Mouse (Mus musculus): ENCODE results near the gene Cfap43.

Gene Cfap43

DNA sequence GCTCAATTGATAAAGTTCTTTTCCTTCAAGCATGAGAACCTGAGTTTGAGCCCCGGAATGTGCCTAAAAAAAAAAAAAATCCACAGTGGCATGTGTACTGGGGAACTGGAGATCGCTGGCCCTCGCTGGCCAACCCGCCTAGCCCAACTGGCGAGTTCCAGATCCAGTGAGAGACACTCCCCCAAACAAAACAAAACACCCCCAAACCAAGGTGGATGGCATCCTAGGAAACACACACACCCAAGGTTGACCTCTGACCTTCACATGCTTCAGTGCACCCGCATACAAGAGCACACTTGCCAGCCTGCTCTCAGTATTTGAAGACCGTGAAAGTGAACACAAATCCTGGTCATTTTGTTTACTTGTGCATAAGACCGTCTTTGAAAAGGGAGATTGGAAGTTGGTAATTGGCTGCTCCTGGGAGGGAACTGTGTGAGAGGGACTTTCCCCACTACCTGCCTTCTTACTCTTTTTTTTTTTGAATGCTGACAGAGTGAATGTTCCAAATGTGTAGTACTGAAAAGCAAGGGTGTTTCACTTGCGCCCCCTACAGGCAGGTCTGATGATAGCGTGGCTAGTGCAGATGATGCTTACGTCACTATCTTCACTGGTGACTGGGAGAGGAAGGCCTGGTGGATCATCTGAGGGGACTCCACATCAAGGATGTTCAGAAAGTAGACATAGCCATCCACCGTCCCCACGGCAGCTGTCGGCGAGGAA is 123.9 kb downstream of the Cfap43 start:
- in situ Hi-C loops (cut with MboI, MseI) = loop anchor here (5.0 to 10.0 kb wide), 2 partner anchors 143 to 290 kb away; no protein-coding TSS in a partner anchor

DNA sequence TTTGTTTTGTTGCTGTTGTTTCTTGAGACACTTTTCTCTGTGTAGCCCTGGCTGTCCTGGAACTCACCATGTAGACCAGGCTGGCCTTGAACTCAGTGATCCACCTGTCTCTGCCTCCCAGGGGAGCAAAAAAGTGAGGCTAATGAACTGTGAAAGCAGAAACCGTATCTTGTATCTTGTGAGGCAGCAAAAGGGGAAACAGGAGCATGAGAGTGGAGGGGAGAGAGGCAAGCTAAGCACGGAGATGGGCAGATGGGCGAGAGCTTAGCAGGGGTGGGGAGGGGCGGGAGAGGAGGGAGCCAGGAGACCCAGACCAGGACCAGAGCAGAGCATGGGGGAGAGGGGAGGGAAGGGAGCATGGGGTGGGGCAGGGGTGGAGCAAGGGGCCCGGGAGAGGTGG is 124.8 kb downstream of the Cfap43 start:
- in situ Hi-C loops (cut with MboI, MseI) = loop anchor here (10.0 kb wide), 1 partner anchor 290 kb away; no protein-coding TSS in a partner anchor

DNA sequence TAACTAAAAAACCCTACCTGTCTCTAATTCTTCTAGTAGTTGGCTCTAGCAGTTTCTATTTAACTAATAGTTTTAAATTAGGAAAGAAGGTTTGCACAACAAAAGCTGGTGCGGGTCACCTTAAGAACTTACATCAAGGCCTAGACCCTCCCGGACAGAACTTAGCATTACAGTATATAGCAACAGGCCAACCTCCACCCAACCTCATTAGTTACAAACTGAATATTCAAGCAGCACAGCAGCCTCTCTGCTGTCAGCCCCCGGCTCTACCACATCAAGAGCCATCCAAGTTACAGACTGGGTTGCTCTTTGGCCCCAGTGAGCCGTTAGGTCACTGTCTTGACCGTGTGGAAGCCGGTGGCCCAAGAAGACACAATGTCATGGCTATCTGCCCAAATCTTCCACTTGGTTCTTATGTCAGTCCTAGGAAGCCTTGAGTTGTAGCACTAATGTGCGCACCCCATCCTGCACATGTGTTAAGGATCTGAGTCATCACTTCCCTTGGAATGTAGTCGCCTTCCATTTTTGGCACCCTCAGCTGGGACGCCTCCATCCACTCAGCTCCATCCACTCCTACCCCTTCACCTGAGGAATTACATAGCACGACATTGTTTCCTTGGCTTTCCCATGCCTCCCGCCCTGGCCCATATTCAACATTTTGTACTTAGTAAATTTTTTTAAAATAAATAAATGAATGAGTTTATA is 128.6 kb downstream of the Cfap43 start:
- in situ Hi-C loops (cut with MboI, MseI) = loop anchor here (10.0 kb wide), 1 partner anchor 286 kb away; no protein-coding TSS in a partner anchor

DNA sequence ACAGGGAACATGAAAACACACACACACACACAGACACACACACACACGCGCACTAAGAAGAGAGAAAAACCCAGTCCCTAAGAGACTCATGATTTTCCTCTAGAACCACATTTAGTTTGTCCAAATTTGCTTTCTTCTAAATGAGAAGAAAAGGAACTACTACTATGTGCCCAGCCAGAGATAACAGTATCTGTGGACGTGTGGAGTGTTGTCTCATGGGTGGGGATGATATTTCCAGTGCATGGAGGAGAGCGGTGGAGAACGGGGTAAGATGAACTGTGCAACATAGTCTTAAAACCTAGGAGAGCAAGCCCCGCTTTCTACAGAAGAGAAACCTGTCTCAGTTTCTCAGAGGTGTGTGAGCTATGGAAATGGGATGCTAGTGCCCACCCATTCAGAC is 135.2 kb downstream of the Cfap43 start:
- in situ Hi-C loops (cut with MboI, MseI) = no loop called here

DNA sequence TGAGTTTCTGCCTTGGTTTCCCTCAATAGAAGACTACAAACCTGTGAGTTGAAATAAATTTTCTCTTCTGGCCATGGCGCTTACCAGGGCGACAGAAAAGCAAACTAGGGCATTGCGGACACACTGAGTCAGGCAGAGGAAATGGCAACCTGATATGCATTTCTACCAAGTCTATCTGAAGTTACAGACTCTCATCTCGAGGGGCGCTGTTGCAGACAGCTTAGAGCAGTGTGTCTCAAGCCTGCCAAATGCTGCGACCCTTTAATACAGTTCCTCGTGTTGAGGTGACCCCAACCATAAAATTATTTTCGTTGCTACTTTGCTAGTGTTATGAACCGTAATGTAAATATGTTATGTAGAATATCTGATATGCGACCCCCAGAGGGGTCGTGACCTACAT is 138.1 kb downstream of the Cfap43 start:
- in situ Hi-C loops (cut with MboI, MseI) = no loop called here

DNA sequence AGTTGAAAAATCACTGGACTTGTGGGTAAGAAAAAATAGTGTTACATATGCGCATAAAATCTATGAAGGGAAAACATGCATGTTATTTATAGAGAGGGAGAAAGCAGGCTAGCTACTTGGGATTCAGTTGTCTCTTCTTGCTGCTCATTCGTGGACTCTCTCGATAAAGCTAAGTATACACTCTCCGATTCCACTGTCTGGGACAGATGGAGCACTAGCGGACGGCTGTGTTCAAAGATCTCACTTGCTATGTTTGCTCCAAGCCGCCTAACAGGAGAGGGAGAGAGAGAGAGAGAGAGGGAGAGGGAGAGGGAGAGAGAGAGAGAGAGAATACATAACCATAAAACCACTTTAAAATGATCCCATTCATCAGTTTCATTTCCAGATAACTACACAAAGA is 138.9 kb downstream of the Cfap43 start:
- in situ Hi-C loops (cut with MboI, MseI) = no loop called here

DNA sequence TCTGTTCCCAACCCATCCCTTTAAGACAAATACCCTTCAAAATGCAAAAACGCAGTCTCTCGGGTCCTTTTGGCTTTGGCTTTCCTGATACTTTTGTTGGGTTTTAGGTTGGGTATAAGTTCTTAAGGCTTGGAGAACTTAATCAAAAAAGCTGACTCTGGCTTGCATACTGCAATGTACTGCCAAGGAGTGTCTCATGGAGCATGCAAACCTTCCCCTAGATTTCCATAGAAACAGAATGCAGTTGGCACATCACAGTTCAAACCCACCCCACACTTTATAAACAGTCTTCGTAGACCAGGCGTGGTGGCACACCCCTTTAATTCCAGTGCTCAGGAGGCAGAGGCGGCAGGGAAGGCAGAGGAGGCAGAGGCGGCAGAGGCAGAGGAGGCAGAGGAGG is 141.2 kb downstream of the Cfap43 start:
- in situ Hi-C loops (cut with MboI, MseI) = no loop called here

DNA sequence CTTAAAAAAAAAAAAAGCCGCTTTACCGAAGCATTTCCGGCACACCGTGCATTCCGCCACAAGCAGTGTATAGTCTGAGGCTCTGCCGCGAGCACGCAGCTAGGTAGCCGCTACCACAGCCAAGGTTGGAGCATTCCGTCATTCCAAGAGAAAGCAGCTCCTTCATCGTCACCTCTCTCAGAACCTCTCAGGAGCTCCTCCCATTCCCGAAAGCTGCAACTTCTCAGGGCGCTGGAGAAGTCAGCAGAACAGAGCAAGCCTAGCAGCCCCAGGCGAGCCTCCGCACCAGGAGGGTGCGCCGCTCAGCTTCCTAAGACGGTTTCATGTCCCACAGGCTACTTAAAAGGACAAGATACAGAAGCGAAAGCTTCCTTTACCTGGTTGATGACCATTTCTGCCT is 163.5 kb downstream of the Cfap43 start:
- in situ Hi-C loops (cut with MboI, MseI) = no loop called here

DNA sequence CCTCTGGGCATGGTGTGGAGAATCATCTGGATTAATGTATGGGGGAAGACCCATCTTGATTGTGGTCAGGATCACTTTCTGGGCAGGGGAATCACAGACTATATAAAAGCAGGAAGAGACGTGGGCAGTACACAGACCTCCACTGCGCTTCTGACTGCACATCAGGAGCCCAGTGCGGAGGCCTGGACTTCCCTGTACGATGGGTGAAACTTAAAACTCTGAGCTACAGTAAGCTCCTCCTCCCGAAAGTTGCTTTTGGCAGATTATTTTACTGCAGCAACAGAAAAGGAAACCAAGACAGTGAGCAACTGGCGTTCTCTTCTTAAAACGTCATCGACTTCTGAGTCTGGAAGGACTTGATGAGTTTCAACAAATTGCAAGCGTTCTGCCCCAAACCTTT is 164.2 kb downstream of the Cfap43 start:
- in situ Hi-C loops (cut with MboI, MseI) = no loop called here

DNA sequence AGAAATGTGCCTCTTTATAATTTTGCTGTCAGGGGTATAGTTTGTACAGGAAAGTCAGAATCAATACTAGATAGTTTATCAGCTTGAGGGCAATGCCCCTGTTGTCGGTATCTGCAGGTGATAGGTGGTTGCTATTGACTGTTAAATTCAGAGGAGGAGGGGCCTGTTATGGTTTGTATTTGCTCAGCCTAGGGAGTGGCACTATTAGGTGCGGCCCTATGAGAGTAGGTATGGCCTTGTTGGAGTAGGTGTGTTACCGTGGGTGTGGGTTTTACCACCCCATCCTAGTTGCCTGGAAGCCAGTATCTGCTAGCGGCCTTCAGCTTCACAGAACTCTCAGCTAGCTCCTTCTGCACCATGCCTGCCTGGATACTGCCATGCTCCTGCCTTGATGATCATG is 165.2 kb downstream of the Cfap43 start:
- in situ Hi-C loops (cut with MboI, MseI) = no loop called here

DNA sequence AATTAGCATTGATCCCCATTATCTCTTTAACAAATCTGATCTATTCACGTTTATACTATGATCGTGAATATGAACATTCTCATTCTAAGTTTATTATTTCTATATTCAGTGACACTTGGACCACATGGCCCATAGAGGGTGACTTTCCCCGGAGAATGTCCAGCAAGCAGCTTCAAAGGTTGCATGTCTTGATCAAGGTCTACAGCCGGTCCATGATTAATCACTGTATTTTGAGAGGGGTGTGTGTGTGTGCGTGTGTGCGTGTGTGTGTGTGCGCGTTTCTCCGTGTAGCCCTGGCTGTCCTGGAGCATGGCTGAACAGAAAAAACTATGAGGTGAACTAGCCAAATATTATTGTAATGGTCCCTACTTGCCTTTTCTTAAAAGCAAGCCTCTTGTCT is 166.6 kb downstream of the Cfap43 start:
- in situ Hi-C loops (cut with MboI, MseI) = no loop called here

DNA sequence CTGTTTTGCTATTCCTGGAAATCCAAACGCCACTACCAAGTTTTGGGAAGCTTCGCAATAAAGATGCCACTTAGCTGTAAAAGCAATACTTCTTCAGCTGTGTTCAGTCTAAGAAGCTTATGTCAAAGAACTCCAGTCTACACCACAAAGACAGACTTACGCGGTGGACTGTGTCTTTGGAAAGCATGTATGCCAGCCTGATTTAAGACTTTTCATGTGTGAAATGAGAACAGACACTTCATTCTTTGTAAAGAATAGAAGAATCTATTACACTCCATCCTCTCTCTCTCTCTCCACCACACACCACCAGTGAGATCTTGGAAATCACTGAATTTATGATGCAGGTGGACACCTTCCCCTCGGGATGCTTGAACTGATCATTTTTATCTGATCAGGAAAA is 168.7 kb downstream of the Cfap43 start:
- in situ Hi-C loops (cut with MboI, MseI) = no loop called here

DNA sequence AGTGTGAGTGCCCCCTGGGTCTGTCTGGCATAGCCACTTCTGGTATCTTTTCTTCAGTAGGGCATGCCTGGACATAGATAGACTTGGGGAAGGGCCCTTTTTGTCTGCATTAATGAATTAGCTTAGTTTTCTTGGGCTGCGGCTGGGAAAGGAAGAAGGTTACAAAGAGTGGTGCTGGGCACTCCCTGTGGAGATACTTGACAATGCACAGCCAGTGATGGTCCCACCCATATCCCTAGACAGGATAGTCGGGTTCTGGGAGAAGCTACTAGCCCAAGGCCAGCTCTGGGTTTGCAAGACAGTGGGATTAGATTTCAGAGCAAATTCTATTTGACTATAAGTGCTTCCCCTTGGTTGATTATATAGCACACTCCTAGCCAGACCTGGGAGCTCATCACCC is 170.1 kb downstream of the Cfap43 start:
- in situ Hi-C loops (cut with MboI, MseI) = no loop called here

DNA sequence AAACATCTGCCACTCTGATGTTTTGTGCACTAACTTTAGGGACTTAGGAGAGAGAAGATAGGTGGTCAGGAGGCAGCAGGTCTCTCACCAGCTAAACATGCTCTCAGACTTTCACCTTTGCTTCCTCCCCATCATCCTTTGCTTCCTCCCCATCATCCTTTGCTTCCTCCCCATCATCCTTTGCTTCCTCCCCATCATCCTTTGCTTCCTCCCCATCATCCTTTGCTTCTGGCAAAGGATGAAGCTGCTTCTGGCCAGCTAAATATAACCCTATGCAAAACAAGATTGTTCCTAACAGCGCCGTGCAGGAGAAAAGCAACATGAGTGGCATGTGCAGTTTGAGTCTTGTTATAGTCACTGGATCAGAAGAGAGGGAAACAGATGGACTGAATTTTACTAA is 172.0 kb downstream of the Cfap43 start:
- in situ Hi-C loops (cut with MboI, MseI) = no loop called here

DNA sequence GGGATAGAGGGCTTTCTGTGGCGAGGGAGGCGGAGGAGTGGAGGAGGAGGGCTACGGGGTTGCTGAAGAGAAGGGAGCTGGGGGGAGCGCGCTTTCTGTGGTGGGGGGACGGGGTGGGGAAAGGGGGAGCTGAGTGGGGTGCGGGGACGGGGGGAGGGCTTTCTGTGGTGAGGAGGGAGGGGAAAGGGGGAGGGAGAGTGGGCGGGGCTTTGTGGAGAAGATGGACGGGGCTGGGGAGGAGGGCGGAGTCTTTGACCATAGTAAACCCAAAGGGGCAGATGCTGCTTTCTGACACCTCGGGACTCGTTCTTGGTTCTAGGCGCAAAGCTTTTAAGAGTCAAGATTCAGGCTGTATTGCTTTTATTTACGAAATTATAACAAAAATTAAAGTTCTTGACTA is 187.2 kb downstream of the Cfap43 start:
- in situ Hi-C loops (cut with MboI, MseI) = no loop called here

DNA sequence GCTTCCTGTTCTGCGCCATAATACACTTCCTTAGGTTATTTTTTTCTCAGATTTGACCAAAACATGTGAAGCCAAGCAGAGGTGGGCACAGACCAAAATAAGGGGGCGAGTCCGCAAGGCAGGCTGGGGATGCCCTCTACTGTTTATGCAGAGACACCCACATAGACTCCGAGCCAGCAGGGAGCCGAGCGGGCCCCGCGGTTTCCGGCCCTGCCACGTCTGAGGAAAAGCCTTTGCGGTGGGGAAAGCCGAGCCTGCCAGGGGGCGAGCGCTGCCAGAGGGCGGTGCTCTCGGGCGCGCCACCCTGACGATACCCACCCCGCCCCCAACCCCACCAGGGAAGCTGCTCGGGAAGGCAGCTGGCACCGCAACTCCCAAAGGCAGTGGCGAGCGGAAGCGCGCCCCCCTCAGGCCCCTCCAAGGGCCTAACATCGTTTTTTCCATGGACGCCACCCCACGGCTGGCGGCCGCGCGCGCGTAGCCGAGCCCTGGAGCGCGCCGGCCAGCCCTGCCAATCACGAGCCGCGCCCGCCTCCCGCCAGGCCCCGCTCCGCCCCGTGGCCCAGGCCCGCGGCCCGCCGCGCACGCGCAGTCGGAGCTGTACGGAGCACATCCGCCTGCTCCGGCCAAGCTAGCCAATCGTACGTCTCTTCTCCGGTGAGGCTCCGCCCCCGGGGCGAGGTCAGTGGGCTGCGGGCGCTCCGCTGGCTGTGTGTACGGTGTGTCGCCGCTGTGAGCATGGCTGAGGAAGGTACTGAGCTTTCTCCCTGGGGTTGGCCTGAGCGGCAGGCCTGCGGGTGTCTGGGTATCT is 187.8 kb downstream of the Cfap43 start, which contains the start of gene Sfr1:
Sfr1 (plus strand) TSS at position 612 of the 811 bp plus-strand sequence.
- in situ Hi-C loops (cut with MboI, MseI) = no loop called here

DNA sequence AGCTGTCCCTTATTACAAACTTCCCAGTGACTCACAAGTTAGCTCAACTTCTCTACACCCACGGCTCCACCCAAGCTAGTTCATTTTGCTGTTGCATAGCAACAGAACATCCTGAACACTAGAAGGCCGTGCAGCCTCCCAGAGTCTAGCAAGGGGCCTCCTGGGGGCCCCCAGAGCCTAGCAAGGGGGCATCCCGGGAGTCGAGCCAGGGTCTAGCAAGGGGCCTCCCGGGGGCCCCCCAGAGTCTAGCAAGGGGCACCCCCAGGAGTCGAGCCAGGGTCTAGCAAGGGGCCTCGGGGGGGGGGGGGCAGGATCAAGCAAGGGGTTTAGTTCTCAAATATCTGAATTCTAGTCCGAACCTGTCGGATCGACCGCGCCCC is 188.4 kb downstream of the Cfap43 start:
- in situ Hi-C loops (cut with MboI, MseI) = no loop called here

DNA sequence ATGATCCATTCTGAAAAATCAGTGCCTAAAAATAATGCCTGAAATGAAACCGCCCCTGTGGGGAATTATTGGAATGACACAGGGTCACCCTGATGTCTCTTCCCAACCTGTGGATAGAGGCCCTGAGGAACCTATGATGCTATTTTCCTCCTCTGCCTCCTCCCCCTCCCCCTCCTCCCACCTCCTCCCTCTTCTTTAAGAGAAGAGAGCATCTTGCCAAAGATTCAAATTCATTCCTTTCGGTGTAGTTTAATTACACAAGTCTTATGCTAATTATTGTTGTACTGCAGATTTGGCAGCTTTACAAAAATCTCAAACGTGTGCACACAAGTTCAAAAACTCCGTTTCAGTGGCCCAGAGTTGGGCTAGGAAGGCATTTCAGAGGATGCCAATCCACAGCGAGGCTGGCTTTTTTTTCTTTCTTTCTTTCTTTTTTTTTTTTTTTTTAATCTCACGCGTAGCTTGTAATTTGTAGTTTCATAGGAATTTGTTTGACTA is 193.4 kb downstream of the Cfap43 start:
- in situ Hi-C loops (cut with MboI, MseI) = no loop called here

DNA sequence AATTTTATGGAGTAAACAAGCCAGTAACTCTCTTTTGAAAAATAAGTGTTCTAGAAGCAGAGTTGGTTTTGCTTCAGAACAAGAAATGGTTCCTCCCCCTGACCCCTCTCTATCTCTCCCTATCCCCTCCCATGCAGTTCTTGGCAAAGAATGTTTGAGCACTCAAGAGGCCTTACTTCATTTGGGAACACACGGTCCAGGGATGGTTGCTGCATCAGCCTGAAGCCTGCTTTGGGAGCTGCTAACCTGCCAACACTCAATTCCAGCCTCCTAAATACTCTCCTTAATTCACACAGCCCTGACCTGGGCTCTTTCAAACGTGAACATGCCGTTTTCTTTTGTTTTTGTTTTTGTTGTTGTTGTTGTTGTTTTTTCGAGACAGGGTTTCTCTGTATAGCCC is 194.2 kb downstream of the Cfap43 start:
- in situ Hi-C loops (cut with MboI, MseI) = no loop called here

DNA sequence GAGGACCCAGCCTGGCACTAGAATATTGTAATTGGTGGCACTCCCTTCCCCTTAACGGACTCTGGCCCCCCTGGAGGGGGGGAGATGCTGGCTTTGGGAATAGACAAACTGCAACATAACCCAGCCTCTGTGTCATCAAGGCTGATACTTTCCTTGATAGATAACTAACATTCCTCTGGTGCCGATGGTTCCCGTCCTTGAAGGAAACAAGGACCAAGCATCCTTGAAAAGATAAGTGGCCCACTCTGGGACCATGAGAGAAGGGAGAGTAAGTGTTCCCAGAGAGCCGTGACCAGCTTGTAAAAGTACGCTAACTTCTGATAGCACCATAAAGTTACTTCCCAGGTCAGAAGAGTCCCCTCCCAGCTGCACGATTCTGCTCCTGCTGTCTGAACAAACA is 196.6 kb downstream of the Cfap43 start:
- in situ Hi-C loops (cut with MboI, MseI) = no loop called here

DNA sequence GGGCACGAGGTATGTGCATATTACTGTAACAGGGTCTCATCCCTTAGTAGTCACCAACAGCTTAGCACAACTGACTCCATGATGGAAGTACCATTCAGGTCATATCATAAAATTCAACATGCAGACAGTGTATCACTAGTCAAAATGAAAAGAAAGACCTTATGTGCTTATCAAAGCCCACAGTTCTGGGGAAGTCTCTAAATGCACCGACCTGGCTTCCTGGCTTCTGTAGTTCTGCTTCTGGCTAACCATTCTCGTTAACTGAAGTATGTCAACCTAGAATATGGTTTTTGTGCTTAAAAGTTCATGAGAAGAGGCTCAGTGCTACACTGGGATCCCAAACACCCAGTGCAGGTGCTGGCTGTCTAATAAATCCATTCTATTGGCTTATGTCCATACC is 199.9 kb downstream of the Cfap43 start:
- in situ Hi-C loops (cut with MboI, MseI) = no loop called here

DNA sequence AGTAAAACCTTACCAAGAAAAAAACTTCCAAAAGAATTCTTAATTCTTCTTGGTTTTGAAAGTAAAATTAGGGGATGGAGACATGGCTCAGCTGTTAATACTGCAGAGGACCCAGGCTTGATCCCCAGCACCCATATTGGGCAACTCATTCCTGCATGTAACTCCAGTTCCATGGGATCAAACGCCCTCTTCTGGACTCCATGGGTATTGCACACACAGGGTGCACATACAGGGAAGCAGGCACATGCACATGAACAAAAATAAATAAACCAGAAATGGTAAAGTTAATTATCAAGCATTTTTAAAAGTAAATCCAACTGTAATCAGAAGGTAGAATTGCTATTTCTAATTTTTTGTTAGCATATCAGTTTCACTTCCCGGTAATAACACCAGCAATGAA is 202.9 kb downstream of the Cfap43 start:
- in situ Hi-C loops (cut with MboI, MseI) = no loop called here

Data from regulatory T cell (primary cell).